Mouse (Mus musculus): ENCODE results near the gene Gm8180. TPM values are rescaled to one million over a fixed set of nuclear protein-coding genes. Genes with fewer than 3 reads are reported as not detected.
"Not testable (repeated sequence)": the region's sequence is repeated elsewhere in the genome, so short reads cannot be mapped to it uniquely, and the experiment has no call there.

Gm8180 gene
- polyA plus RNA-seq, 1 experiment: 4.1 TPM

GRCm38 (mm10) chr14:43796069-43796904 lies 11.7 kb upstream of the Gm8180 start:
- H3K36me3 ChIP-seq (ENCODE audit: control insufficient read depth, insufficient read depth, low read length): no peaks in the 10 kb centered on the region
- peaks cover 13% of the 10 kb centered on the region for H3K4me1 ChIP-seq (ENCODE audit: control insufficient read depth, insufficient read depth, low read length)
- no peak for TF ChIP-seq POLR2A (IDR thresholded peaks at IDR 0.05; ENCODE audit: control insufficient read depth, low read depth, low read length)
- TF ChIP-seq CTCF (IDR thresholded peaks at IDR 0.05; ENCODE audit: control insufficient read depth, insufficient read depth, insufficient replicate concordance, low read depth, low read length): no peak
- peak overlapping the region; percentile 75 for H3K4me3 ChIP-seq (ENCODE audit: control insufficient read depth, low read depth, low read length)
- H3K27ac ChIP-seq (ENCODE audit: control insufficient read depth, insufficient read depth, low read depth, low read length): peak overlapping the region; percentile 53
- no peaks in the 10 kb centered on the region for H3K27me3 ChIP-seq (ENCODE audit: control insufficient read depth, insufficient read depth, low read length)

DNA sequence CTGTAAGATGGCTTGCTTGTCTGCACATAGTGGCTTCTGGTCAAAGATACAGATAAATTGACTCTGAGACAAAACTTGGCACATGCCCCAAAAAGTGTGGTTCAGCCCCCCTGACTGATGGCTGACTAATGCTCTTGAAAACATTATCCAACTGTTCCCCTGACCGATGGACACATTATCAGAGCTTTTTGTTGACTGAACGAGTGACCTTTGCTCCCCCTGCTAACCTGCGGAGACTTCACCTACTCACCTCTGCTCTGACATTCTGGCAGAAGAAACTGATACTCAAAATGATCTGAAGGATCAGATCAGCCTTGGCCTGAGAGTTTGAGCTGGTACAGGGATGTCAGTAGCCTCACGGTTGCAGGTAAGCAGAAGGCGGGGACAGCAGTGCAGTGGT lies 9.3 kb upstream of the Gm8180 start:
- H3K4me1 ChIP-seq (ENCODE audit: control insufficient read depth, insufficient read depth, low read length): peaks cover 13% of the 10 kb centered on the region
- H3K27ac ChIP-seq (ENCODE audit: control insufficient read depth, insufficient read depth, low read depth, low read length); H3K27me3 ChIP-seq (ENCODE audit: control insufficient read depth, insufficient read depth, low read length): not testable (repeated sequence)

DNA sequence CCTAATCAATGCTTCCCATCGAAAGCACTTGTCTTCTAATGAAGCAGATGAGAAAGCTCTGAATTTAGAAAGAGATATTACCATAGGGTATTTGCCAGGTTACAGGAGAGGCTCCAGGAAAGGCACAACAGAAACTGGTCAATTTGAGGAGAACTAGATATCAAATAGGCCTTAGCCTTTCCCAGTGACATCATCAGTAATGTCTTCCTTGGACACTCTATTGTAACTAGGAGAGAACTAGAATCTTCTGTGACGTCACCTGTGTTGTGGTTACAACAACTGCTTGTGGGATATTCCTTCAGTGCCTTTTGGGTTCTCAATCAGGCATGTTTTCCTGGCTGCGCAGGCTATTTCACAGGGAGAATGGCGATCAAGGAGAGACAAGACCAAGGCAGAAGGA lies 37.0 kb downstream of the Gm8180 start, which contains the start of gene Gm6526:
Gene Gm6526 (plus strand): TSS at position 301 of the 400 bp plus-strand sequence.
- not testable (repeated sequence) for H3K27ac ChIP-seq (ENCODE audit: control insufficient read depth, insufficient read depth, low read depth, low read length); H3K4me1 ChIP-seq (ENCODE audit: control insufficient read depth, insufficient read depth, low read length); H3K27me3 ChIP-seq (ENCODE audit: control insufficient read depth, insufficient read depth, low read length); H3K36me3 ChIP-seq (ENCODE audit: control insufficient read depth, insufficient read depth, low read length)
- peak within 1 kb of the TSS; percentile 60 for H3K4me3 ChIP-seq (ENCODE audit: control insufficient read depth, low read depth, low read length)

More for the DNA sequence above, 9.3 kb upstream of the Gm8180 start:
- not testable (repeated sequence) for H3K4me3 ChIP-seq (ENCODE audit: control insufficient read depth, low read depth, low read length); H3K36me3 ChIP-seq (ENCODE audit: control insufficient read depth, insufficient read depth, low read length)

Other genes with a start within 250 kb of the Gm8180 start
- 0.90 and 1.3 TPM in 2 replicates for gene Gm5799, start 241.2 kb downstream of the Gm8180 start, polyA plus RNA-seq (2012; rRNA removed)
- gene Gm17654, start 205.6 kb downstream of the Gm8180 start, polyA plus RNA-seq (2012; rRNA removed): 0.22 and 0.32 TPM in 2 replicates
- 2.4 and 3.7 TPM in 2 replicates for gene Gm10375, start 176.7 kb downstream of the Gm8180 start, polyA plus RNA-seq (2012; rRNA removed)
- 0.35 and 0.61 TPM in 2 replicates for gene Gm8165, start 107.5 kb downstream of the Gm8180 start, polyA plus RNA-seq (2012; rRNA removed)
- gene Gm7324, start 86.9 kb downstream of the Gm8180 start, polyA plus RNA-seq (2012; rRNA removed): 2.7 and 4.1 TPM in 2 replicates
- 0.63 and 1.1 TPM in 2 replicates for gene Gm16506, start 57.3 kb downstream of the Gm8180 start, polyA plus RNA-seq (2012; rRNA removed)
- gene Gm6526, start 36.9 kb downstream of the Gm8180 start, polyA plus RNA-seq (2012; rRNA removed): 1.1 and 1.4 TPM in 2 replicates
- not detected in 2 replicates for gene Ear1, start 90.8 kb upstream of the Gm8180 start, polyA plus RNA-seq (2012; rRNA removed)
- gene Ear10, start 138.8 kb upstream of the Gm8180 start, polyA plus RNA-seq (2012; rRNA removed): 0.30 TPM in 1 of 2 replicates, not detected in the other
- 0.62 and 0.81 TPM in 2 replicates for gene Gm8113, start 140.6 kb upstream of the Gm8180 start, polyA plus RNA-seq (2012; rRNA removed)
- gene Ang5, start 172.3 kb upstream of the Gm8180 start, polyA plus RNA-seq (2012; rRNA removed): not detected in 2 replicates
- gene Ang6, start 217.5 kb upstream of the Gm8180 start, polyA plus RNA-seq (2012; rRNA removed): not detected in 2 replicates